Mouse (Mus musculus): ENCODE measurements around the gene Nlrp10.

Nlrp10 gene

GRCm38 (mm10) chr7:108929726-108930393, at the start of gene Nlrp10:
Gene Nlrp10, minus strand, starts transcription at chr7:108930178.
- DNase-seq (ENCODE audit: low read depth, low spot score), result no peak

DNA sequence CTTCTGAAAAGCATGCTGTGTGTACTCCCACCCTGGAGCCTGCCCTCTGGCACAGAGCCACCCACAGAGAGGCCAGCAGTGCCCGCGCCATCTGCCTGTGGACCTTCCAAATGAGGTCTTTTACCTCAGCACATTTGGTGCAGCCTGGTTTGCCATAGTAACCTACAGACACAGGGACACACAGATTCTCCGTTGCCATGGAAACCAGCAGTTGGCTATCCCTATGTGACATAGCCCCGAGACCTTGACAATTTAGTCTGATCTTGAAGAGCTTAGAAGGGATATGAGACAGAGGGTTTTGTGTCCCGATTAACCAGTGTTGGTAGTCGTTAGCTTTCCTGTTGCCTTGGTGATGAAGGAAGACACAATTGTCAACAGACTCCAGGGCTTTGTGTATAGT, 42.3 kb upstream of the Nlrp10 start:
- no peak for DNase-seq (ENCODE audit: low read depth, low spot score)

GRCm38 (mm10) chr7:108968201-108968600, 38.2 kb upstream of the Nlrp10 start:
- DNase-seq (ENCODE audit: low read depth, low spot score), result no peak

DNA sequence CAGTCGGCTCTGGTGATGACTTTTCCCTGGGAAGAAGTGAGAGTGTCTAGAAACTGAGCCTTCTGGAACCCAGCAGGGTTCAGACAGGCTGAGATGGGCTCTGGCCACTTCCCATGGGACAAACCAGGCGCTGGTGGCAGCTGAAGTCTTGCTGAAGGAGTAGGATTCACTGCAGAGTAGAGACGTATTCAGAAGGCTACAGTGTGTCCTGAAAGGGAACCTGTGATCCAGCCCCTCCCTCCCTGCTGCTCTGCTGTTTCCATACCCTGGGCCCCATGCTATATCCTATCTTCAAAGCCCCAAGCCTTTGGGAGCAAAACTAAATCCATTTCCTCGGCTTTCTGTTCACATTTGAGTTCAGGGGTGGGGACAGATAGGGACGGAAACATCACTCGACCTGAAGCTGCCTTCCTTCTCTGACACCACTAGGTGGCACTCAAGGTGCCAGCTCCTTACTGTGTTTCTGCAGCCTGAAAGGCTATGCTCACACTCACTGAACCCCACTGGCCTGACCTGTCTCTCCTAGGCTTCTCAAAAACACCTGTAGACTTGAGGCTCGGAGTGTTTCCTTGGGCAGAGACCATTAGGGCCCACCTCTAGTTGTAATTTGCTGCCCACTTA, 36.9 kb upstream of the Nlrp10 start:
- DNase-seq (ENCODE audit: low read depth, low spot score), result peak; percentile 55

DNA sequence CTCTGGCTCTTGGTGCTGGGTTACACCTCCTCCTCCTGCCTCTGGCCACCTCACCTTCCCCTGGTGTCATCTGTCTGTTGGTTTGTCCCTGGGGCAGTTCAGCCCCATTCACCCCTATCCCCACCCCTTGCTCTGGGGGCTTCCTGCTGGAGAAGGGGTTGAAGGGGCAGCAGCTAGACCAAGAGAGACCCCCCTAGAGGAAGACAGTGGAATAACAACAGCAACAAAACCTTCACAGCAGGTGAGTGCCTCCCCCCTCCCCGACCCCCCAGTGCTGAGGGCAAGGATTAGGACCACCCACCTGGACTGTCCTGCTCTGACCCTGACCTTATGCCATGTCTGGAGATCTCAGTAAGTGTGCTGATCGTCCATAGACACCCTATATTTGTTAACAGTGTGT, 36.0 kb upstream of the Nlrp10 start:
- no peak for DNase-seq (ENCODE audit: low read depth, low spot score)

GRCm38 (mm10) chr7:108957734-108958133, 27.8 kb upstream of the Nlrp10 start:
- no peak for DNase-seq (ENCODE audit: low read depth, low spot score)

DNA sequence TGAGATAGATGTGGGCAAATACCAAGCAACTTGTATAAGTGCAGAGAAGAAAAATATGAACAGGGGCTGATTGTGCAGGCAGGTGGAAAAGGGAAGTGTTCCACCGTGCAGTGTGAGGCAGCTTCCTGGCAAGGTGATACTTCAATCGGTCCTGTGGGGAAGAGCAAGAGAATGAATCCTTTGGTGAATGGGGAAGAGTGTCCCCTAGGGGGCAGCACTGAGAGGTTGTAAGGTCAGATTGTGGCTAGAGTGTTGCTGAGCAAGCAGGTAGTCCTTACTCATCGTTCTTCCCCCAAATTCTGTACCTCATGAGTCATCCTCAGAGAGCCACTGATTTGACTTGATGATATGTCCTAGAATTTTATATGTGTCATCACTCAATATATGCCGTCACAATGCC, 24.2 kb upstream of the Nlrp10 start:
- no peak for DNase-seq (ENCODE audit: low read depth, low spot score)

DNA sequence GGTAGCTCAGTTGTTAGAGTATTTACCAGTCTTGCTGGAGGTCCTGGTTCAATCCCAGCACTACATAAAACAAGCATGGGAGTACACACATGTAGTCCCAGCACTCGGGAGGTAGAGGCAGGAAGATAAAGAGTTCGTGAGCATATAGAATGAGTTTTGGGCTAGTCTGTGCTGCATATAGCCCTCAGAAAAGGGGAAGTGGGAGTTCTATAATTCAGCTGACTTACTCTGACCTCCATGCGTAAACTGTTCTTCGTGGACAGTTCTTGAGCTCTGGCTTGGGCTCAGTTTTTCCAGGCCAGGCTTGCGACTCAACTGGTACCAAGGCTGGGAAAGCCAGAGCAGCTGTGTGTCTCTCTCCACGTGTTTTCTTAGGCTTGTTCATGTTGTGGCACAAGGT, 22.8 kb upstream of the Nlrp10 start:
- no peak for DNase-seq (ENCODE audit: low read depth, low spot score)

DNA sequence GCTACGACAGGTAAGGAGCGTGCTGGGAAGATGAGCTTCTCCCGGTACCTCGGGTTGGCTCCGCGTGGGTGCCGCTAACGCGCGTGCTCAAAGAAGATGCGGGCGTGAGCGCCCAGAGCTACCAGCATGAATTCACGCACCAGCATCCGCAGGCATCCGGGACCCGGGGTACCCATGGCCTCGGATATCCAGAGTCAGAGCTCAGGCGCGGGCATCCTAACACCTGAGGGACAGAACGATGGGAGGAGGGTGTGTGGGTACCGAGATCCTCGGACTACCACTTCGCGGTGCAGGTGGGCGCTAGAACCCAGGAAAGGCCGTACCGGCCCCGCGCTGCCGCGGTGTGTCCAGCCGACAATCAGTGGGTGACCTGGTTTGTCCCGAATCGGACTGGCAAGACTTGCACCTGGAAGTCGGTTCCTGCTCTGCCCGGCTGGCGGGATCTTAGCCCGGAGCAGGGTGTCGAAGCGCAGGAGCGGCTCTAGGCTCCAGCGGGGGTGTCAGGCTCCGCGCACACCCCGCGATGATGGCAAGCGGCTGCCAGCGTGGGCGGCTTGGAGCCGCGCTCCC, 20.9 kb upstream of the Nlrp10 start:
- DNase-seq (ENCODE audit: low read depth, low spot score), result peak; percentile 14

GRCm38 (mm10) chr7:108950312-108950761, 20.4 kb upstream of the Nlrp10 start, which contains the start of gene Tub:
Gene Tub, plus strand, starts transcription at chr7:108950338.
- DNase-seq (ENCODE audit: low read depth, low spot score), result peak; percentile 51

DNA sequence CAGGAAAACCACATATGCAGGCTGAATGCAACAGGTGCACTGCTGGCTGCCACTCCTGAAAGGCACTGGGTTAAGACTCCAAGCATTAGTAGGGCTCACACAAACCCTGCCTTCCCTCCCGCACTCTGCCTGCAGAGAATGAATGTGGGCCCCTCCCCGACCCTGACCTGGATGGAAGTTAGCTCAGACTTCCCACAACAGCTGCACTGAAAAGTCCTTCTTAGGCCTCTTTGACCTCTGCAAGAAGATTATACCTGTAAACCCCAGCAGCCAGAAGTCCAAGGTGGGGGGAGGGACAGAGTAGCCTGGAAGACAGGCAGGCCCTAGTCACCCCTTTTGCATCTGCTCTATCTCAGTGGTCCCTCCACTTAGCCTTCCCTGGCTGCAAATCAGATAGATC, 19.3 kb upstream of the Nlrp10 start:
- DNase-seq (ENCODE audit: low read depth, low spot score), result no peak

- DNase-seq (ENCODE audit: low read depth, low spot score), result no peak
These were observed 18.6 kb upstream of the Nlrp10 start for GRCm38 (mm10) chr7:108948611-108949010.

DNA sequence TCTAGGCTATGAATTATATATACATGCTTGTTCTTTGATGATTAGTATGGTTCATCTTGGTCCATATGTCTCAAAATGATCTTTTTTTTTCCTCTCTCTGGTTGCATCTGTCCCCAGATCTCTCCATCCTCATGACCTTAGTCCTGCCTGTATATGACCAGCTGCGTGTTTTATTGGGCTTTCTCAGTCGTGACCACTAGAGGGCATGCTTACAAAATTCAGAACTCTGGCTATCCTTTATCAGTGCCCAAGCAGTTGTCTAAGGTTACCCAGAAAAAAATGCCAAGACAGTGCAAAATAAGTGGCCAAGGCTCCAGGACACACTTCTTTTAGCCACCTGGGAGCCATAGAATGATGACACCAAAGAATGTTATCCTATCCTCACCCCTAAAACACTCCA, 14.0 kb upstream of the Nlrp10 start:
- DNase-seq (ENCODE audit: low read depth, low spot score), result peak; percentile 51

- DNase-seq (ENCODE audit: low read depth, low spot score), result no peak
These were observed 11.5 kb upstream of the Nlrp10 start for GRCm38 (mm10) chr7:108941466-108941865.

DNA sequence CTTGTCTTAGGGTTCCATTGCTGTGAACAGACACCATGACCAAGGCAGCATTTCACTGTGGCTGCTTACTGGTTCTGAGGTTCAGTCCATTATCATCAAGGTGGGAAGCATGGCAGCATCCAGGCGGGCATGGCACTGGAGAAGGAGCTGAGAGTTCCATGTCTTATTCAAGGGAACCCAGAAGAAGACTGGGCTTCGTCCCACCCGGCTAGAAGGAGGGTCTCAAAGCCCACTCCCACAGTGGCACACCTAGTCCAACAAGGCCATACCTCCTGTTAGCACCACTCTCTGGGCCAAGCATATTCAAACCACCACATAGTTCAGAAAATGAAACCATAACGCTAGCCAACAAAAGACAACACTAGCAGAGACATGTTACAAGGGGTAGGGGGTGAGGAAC, 6.6 kb upstream of the Nlrp10 start:
- no peak for DNase-seq (ENCODE audit: low read depth, low spot score)

DNA sequence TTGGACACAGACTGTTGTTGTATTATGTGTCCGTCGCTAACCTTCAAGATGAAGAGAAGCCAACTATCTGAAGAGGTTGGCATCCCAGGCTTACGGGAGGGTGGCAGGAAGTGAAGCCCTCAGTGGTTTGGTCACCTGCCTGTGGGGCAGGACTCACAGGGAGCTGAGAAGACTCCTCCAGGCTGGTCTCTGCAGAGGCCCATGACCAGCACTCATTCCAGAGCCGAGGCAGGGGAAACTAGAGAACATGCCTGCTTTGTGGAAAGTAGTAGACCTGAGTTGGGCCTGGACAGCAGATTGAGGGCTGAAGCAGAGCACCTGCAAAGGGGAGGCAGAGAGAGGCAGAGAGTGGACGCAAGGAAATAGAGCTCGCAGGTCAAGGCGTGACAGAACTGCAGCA, 5.4 kb upstream of the Nlrp10 start:
- no peak for DNase-seq (ENCODE audit: low read depth, low spot score)

DNA sequence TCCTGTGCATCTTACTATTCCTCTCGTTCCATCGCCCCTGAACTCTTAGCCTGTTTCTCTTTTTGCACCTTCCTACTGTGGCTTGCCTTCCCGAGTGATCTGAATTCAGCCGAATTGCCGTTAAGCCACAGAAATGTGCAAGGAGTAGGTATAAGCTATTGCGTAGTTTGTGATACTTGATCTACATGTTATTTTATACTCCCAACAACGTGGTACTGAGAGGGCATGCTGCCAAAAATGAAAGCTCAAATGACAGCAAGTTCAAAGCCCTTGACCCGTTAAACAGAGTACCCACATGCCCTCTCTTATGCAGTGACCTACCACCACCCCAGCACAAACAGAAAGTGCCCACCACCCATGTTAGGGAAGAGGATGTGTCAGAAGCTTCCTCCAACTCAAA, 4.9 kb upstream of the Nlrp10 start:
- DNase-seq (ENCODE audit: low read depth, low spot score), result no peak

DNA sequence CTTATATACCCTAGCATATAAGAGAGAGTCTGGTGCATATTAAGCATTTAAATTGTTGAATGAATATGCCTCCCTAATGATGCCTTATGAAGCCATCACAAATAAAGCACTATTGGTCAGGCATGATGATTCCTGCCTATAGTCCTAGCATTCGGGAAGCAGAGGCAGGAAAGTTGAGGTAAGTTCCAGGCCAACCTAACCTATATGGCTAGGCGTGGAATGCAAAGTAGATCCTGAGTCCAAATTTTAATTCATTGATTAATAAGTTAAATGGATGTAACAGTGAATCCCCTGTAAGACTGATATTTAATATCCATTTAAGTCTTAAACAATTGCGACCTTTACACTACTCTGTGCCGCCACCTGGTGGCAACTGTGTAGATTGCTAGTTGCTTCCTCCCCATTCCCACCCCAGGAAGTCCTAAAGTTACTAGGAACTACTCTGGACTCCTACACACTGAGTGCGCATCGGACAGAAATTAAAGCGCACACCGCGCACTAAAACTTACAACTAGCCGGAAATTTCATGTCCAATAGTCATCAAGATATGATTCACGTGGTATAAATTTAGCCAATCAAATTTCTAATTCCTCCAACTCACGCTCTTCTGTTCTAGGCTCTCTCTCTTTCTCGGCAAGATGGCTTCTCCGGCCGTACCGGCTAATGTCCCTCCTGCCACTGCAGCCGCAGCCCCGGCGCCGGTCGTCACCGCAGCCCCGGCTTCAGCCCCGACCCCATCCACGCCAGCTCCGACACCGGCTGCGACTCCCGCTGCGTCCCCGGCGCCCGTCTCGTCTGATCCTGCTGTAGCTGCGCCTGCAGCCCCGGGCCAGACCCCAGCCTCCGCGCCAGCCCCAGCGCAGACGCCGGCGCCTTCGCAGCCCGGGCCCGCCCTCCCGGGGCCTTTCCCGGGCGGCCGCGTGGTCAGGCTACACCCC, 4.1 kb upstream of the Nlrp10 start, which contains the start of gene Eif3f:
Eif3f (plus strand) TSS at position 624 of the 938 bp plus-strand sequence.
- DNase-seq (ENCODE audit: low read depth, low spot score), result peak; percentile 94

GRCm38 (mm10) chr7:108928280-108929188, 1.4 kb downstream of the Nlrp10 start:
- no peak for DNase-seq (ENCODE audit: low read depth, low spot score)

- DNase-seq (ENCODE audit: low read depth, low spot score), result no peak
These were observed 2.9 kb downstream of the Nlrp10 start for GRCm38 (mm10) chr7:108927043-108927442.

DNA sequence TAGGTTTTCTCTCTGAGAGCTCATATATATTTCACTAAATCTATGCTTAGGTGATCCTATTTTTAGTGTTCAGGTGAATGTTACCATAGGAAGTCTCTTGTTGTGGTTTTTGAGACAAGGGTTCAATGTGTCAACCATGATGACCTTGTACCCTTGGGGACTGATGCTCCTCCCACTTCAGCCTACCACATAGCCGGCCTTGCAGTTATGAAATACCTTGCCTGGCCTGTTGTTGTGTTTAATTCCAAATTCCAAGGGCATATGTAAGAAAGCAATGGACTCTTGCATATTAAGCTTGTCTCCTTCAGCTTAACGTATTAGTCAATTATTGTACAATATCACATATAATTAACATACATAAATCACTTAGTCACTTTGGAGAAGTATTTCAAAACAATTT, 26.0 kb downstream of the Nlrp10 start:
- no peak for DNase-seq (ENCODE audit: low read depth, low spot score)

Data from embryo, embryonic 11.5 days (tissue).